Mouse (Mus musculus) ES-Bruce4 (cell line): ENCODE measurements at regions not wholly inside any gene's neighbourhood (a gene's known extent, or its start where the extent isn't known, plus 50 kb on each side); places are given as distances from the start of the nearest gene placed in this dataset.

ENCODE experiments used
- CTCF ChIP-seq: IDR thresholded peaks from one replicate; pipeline ENCODE4 v1.8.1; 2011; ENCODE audit warnings: low read depth, low read length
- EP300 ChIP-seq: IDR thresholded peaks from 2 replicates; pipeline ENCODE4 v1.6.1; 2011; ENCODE audit warnings: low read depth, low read length; ENCODE audit not compliant: insufficient read depth

DNA sequence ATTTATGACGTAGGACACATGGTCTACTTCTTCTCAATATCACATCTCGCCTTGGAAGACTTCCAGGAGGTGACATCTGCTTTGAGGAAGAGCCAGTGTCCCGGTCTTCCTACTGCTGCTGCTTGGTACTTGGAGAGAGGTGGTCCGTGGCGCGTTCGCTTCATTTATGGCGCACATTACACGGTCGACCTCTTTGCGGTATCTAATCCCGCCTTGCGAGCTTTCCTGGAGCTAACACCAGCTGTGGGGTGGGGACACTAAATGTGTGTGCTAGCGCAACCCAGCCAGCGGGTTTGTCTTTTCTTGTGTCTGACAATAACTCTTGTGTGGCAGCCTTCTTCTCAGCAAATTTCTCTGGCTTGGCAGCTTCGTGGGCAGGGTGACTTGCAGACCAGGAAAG, 112.3 kb upstream of the Rtl1 start:
- no peak for TF ChIP-seq EP300
- TF ChIP-seq CTCF, result no peak
